Mouse (Mus musculus): ENCODE measurements at regions not wholly inside any gene's neighbourhood (a gene's known extent, or its start where the extent isn't known, plus 50 kb on each side); places are given as distances from the start of the nearest gene placed in this dataset.

DNA sequence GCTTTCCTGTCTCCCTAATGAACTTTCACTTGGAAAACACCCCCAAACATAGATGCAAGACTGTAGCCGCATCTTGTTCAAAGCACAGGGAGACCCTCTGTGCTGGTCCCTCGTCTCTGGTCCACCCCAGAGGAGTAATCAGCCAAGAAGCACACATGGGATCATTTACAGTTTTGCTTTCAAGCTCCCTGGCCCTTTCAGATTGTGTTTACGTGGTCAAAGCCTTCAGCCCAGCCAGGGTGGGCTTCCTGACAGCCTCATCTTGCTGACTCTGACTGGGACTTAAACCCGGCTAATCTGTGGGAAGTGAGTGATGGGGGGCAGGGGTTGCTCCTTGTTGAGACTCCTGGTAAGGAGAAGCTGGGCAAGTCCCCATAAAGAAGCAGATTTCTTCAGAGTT, 174.8 kb upstream of the Hes1 start:
- no peaks in the 10 kb centered on the region for H3K36me3 ChIP-seq (ENCODE audit: control insufficient read depth, insufficient read depth, low read length)
- H3K27me3 ChIP-seq (ENCODE audit: control insufficient read depth, insufficient read depth, low read length): no peaks in the 10 kb centered on the region
- WGBS: 42% methylated on average over 4 of the region's 4 CpGs
- no peak for ATAC-seq (ENCODE audit: insufficient number of reproducible peaks, insufficient read depth, low FRiP score, low read depth)
- H3K27ac ChIP-seq (ENCODE audit: low read length): no peak overlapping the region
- no peaks in the 10 kb centered on the region for H3K9me3 ChIP-seq (ENCODE audit: control insufficient read depth, low read depth, low read length)
- H3K9ac ChIP-seq (replicated peaks; ENCODE audit: low read depth, low read length): no peak overlapping the region
- no peak overlapping the region for H3K4me3 ChIP-seq (ENCODE audit: low read depth, low read length)
- no peak overlapping the region for H3K4me2 ChIP-seq (replicated peaks; ENCODE audit: low read depth, low read length)
- peaks cover 13% of the 10 kb centered on the region for H3K4me1 ChIP-seq (ENCODE audit: control insufficient read depth, insufficient read depth, low read length)

DNA sequence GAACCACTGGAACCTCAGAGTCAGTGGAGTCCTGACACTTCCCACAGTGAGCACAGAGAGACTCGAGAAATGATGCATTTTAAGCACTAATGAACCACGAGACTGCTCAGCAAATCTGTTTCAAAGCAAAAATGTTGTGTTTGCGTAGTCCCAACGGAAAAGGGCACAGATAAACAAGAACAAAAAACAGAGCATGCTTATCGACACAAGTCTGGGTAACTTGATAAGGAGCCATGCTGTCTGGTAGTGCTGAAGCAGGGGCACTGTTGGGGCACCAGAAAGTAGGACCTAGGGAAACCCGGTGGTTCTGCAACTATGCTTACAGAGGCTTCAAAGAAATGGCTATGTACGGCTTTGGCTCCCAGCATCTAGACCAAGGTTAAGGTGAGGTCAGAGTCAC, 172.7 kb upstream of the Hes1 start:
- no peak overlapping the region for H3K4me3 ChIP-seq (ENCODE audit: low read depth, low read length)
- H3K27me3 ChIP-seq (ENCODE audit: control insufficient read depth, insufficient read depth, low read length): no peaks in the 10 kb centered on the region
- no peaks in the 10 kb centered on the region for H3K36me3 ChIP-seq (ENCODE audit: control insufficient read depth, insufficient read depth, low read length)
- no peaks in the 10 kb centered on the region for H3K9me3 ChIP-seq (ENCODE audit: control insufficient read depth, low read depth, low read length)
- no peak for ATAC-seq (ENCODE audit: insufficient number of reproducible peaks, insufficient read depth, low FRiP score, low read depth)
- H3K9ac ChIP-seq (replicated peaks; ENCODE audit: low read depth, low read length): no peak overlapping the region
- WGBS: 51% methylated on average over 7 of the region's 7 CpGs
- no peak overlapping the region for H3K4me2 ChIP-seq (replicated peaks; ENCODE audit: low read depth, low read length)
- H3K4me1 ChIP-seq (ENCODE audit: control insufficient read depth, insufficient read depth, low read length): peaks cover 17% of the 10 kb centered on the region
- H3K27ac ChIP-seq (ENCODE audit: low read length): no peak overlapping the region

DNA sequence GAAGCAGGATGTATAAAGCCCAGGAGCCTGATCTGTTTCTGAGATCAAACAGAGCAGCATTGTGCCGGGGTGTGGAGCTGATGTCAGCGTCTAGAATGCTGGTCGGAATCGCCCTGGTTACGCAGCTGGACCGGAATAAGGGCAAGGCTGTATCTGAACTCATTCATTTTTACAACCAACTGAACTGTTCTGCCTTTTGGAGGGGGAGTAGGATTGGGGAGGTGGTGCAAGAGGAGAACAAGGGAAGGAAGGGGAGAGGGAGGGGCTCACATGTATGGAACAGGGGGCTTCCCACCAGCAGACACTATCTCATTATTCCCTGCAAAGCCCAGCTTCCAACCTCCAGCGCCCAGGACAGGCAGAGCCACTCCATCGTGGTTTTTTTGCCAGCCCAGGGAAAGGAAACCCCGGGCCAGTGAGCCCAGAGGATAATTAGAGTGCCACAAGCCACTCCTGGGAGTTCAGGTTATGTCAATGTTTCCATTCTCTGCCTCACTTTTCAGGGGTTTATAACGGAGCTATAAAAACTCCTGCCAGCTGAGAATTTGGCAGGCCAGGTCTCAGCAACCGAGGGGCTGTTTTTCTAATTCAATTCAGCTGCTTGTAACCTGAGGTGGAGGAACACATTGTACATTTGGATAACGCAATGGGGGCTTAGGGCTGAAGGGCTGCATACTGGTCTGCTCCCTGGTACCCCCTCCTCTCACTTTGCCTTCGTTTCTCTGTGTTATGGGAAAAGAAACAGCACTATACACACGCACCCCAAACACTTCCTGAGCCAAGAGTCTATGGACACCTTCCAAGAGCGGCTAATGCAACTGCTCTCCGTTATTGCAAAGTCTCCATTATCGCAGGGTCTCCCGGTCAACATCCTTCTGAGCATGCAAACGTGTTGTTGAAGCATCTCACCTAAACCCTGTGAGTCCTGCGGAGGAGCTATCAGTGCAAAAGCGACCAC, 170.0 kb upstream of the Hes1 start:
- H3K27ac ChIP-seq (ENCODE audit: low read length): no peak overlapping the region; the same call in 1 of the 2 replicates

DNA sequence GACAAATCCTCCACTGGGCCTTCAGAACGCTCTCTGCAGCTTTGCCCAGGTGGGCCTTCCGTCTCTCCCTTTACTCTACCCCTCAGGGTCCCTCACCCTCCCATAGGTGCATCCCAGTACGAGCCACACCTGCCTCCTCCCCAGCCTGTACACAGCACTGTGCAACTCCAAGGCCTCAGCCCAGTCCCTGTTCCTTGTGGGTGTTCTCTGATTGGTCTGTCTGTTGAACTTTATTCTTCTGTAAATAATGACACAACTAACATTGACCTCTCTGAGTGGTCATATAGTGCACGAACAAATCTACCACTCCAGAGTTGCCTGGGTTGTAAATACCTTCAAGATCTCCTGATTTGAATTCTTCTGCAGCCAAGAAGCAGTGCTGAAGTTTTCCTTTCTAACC, 167.8 kb upstream of the Hes1 start:
- ATAC-seq (ENCODE audit: insufficient number of reproducible peaks, insufficient read depth, low FRiP score, low read depth): peak; percentile 70; the same call in 1 of the 2 replicates
- WGBS: 69% methylated on average over 4 of the region's 4 CpGs
- no peaks in the 10 kb centered on the region for H3K36me3 ChIP-seq (ENCODE audit: control insufficient read depth, insufficient read depth, low read length)

More for the DNA sequence above, 170.0 kb upstream of the Hes1 start:
- Histone ChIP-seq H3K4me2 (replicated peaks; ENCODE audit: low read depth, low read length) (no peak overlapping the region), H3K36me3 (ENCODE audit: control insufficient read depth, insufficient read depth, low read length) (no peaks in the 10 kb centered on the region), H3K9me3 (ENCODE audit: control insufficient read depth, low read depth, low read length) (no peaks in the 10 kb centered on the region), H3K4me3 (ENCODE audit: low read depth, low read length) (no peak overlapping the region), H3K27me3 (ENCODE audit: control insufficient read depth, insufficient read depth, low read length) (no peaks in the 10 kb centered on the region), H3K9ac (replicated peaks; ENCODE audit: low read depth, low read length) (no peak overlapping the region), H3K4me1 (ENCODE audit: control insufficient read depth, insufficient read depth, low read length) (peaks cover 17% of the 10 kb centered on the region)
- WGBS: 35% methylated on average over 21 of the region's 21 CpGs
- ATAC-seq (ENCODE audit: insufficient number of reproducible peaks, insufficient read depth, low FRiP score, low read depth): peak; percentile 21; the same call in 1 of the 2 replicates

DNA sequence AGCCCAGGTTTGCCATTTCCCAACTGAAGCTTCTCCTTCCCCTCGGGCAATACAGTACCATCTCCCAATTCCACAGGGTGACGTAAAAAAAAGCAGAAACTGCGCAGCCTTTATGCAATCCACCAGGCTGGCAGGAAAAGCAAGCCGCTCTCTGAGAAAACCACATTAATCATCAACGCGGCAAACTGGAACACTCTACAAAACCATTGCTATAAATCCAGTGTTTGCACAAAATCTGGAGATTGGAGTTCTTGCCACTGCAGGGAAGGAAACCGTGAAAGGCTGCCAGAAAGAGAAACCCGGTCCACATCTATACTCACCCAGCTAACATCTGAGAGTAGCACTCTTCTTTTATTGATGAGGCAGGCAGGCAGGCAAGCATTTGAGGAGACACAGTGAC, 160.7 kb upstream of the Hes1 start:
- no peak overlapping the region for H3K9ac ChIP-seq (replicated peaks; ENCODE audit: low read depth, low read length)
- H3K9me3 ChIP-seq (ENCODE audit: control insufficient read depth, low read depth, low read length): no peaks in the 10 kb centered on the region
- 12% methylated on average over 8 of the region's 8 CpGs for WGBS
- 0 out of 2 replicates have a peak overlapping the region, but pooled peaks have one; percentile 34 for H3K27ac ChIP-seq (ENCODE audit: low read length)
- H3K27me3 ChIP-seq (ENCODE audit: control insufficient read depth, insufficient read depth, low read length): no peaks in the 10 kb centered on the region
- no peak overlapping the region for H3K4me3 ChIP-seq (ENCODE audit: low read depth, low read length)
- ATAC-seq (ENCODE audit: insufficient number of reproducible peaks, insufficient read depth, low FRiP score, low read depth): no peak
- H3K4me2 ChIP-seq (replicated peaks; ENCODE audit: low read depth, low read length): no peak overlapping the region
- H3K4me1 ChIP-seq (ENCODE audit: control insufficient read depth, insufficient read depth, low read length): peaks cover 27% of the 10 kb centered on the region
- H3K36me3 ChIP-seq (ENCODE audit: control insufficient read depth, insufficient read depth, low read length): no peaks in the 10 kb centered on the region

More for the DNA sequence above, 167.8 kb upstream of the Hes1 start:
- Histone ChIP-seq H3K9ac (replicated peaks; ENCODE audit: low read depth, low read length) (no peak overlapping the region), H3K27ac (ENCODE audit: low read length) (no peak overlapping the region), H3K4me3 (ENCODE audit: low read depth, low read length) (no peak overlapping the region), H3K4me2 (replicated peaks; ENCODE audit: low read depth, low read length) (no peak overlapping the region), H3K27me3 (ENCODE audit: control insufficient read depth, insufficient read depth, low read length) (no peaks in the 10 kb centered on the region), H3K9me3 (ENCODE audit: control insufficient read depth, low read depth, low read length) (no peaks in the 10 kb centered on the region), H3K4me1 (ENCODE audit: control insufficient read depth, insufficient read depth, low read length) (peaks cover 17% of the 10 kb centered on the region)

DNA sequence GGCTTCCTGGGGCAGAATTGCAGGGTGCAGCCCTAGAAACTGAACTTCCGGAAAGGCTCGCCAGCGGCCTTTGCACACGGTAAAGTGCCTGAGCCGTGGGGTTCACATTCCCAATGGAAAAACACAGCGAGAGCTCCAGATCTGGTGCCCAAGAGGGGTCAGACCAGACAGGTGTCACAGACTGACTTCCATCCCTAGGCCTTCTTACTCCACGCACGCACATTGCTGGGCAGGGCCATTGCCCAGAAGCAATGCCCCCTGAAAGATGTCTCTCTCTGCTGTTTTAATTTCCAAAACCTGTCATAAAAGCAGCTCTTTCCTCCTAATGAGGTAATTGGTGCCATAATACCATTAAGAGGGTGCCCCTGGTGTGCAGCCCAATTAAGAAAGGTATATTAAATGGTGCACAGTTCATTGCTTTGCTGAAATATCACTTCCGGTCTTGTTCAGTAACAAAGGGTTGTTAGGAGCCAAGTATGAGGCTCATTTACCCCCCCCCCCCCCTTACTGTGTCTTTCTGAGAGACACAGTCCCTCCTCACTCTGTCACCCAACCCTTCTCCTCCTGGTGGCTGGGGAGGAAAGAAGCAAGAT, 159.9 kb upstream of the Hes1 start:
- ATAC-seq (ENCODE audit: insufficient number of reproducible peaks, insufficient read depth, low FRiP score, low read depth): no peak
- no peaks in the 10 kb centered on the region for H3K27me3 ChIP-seq (ENCODE audit: control insufficient read depth, insufficient read depth, low read length)
- no peaks in the 10 kb centered on the region for H3K36me3 ChIP-seq (ENCODE audit: control insufficient read depth, insufficient read depth, low read length)
- no peak overlapping the region for H3K4me3 ChIP-seq (ENCODE audit: low read depth, low read length)
- 55% methylated on average over 9 of the region's 9 CpGs for WGBS
- 0 out of 2 replicates have a peak overlapping the region, but pooled peaks have one; percentile 34 for H3K27ac ChIP-seq (ENCODE audit: low read length)
- H3K9me3 ChIP-seq (ENCODE audit: control insufficient read depth, low read depth, low read length): no peaks in the 10 kb centered on the region
- peaks cover 27% of the 10 kb centered on the region for H3K4me1 ChIP-seq (ENCODE audit: control insufficient read depth, insufficient read depth, low read length)
- H3K4me2 ChIP-seq (replicated peaks; ENCODE audit: low read depth, low read length): no peak overlapping the region
- no peak overlapping the region for H3K9ac ChIP-seq (replicated peaks; ENCODE audit: low read depth, low read length)

DNA sequence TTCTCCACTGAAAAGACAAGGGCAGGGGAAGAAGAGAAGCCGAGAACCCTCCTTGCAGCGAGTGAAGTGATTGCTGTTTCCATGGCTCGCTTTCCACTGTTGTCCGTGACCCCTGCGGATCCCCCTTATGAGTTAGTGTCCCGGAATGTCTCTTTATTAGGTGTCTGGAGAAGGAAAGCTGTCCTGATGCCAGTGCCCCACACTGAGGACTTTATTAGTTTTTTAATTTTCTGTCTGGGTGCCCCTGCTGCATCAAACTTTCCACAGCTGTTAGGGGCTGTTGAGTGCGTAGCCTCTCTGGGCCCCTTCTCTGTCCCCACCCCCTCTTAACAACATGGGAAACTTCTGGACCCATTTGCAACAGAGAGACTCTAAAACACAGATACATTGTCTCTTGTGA, 156.9 kb upstream of the Hes1 start:
- no peak overlapping the region for H3K9ac ChIP-seq (replicated peaks; ENCODE audit: low read depth, low read length)
- ATAC-seq (ENCODE audit: insufficient number of reproducible peaks, insufficient read depth, low FRiP score, low read depth): no peak
- H3K27me3 ChIP-seq (ENCODE audit: control insufficient read depth, insufficient read depth, low read length): no peaks in the 10 kb centered on the region
- no peaks in the 10 kb centered on the region for H3K9me3 ChIP-seq (ENCODE audit: control insufficient read depth, low read depth, low read length)
- H3K36me3 ChIP-seq (ENCODE audit: control insufficient read depth, insufficient read depth, low read length): no peaks in the 10 kb centered on the region
- no peak overlapping the region for H3K4me3 ChIP-seq (ENCODE audit: low read depth, low read length)
- H3K4me1 ChIP-seq (ENCODE audit: control insufficient read depth, insufficient read depth, low read length): peaks cover 31% of the 10 kb centered on the region
- WGBS: 74% methylated on average over 7 of the region's 7 CpGs
- H3K4me2 ChIP-seq (replicated peaks; ENCODE audit: low read depth, low read length): no peak overlapping the region
- H3K27ac ChIP-seq (ENCODE audit: low read length): no peak overlapping the region

DNA sequence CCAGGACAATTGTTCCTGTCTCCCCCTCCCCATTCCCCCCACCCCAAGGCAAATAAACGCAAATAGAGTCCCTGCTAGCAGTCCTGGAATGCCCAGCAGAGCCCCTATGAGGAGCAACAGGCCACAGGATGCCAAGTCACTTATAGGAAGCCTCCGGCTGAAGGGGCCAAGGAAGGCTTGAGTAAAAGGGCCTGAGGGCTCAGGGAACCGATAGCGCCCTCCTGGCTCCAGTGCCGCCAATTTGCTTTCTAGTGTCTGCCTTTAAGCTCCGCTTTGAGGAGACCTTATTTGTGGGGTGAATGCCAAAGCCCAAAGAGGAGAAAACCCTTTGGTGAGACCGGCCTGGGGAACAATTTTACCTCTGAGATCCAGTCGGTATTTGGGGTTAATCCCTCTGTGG, 156.2 kb upstream of the Hes1 start:
- no peak for ATAC-seq (ENCODE audit: insufficient number of reproducible peaks, insufficient read depth, low FRiP score, low read depth)
- Histone ChIP-seq H3K9me3 (ENCODE audit: control insufficient read depth, low read depth, low read length) (no peaks in the 10 kb centered on the region), H3K27me3 (ENCODE audit: control insufficient read depth, insufficient read depth, low read length) (no peaks in the 10 kb centered on the region), H3K9ac (replicated peaks; ENCODE audit: low read depth, low read length) (no peak overlapping the region), H3K36me3 (ENCODE audit: control insufficient read depth, insufficient read depth, low read length) (no peaks in the 10 kb centered on the region), H3K4me2 (replicated peaks; ENCODE audit: low read depth, low read length) (no peak overlapping the region), H3K4me1 (ENCODE audit: control insufficient read depth, insufficient read depth, low read length) (peaks cover 31% of the 10 kb centered on the region), H3K27ac (ENCODE audit: low read length) (no peak overlapping the region), H3K4me3 (ENCODE audit: low read depth, low read length) (no peak overlapping the region)
- WGBS: 31% methylated on average over 8 of the region's 8 CpGs

Measured in stomach, embryonic 14.5 days (tissue).